Mouse (Mus musculus) erythroblast, embryonic 14.5 days (primary cell): ENCODE measurements around the gene Ntrk3.

Source experiments
- GATA1 ChIP-seq: IDR thresholded peaks from 2 replicates; pipeline ENCODE4 v1.6.1; 2012; ENCODE audit warnings: low read length, inconsistent platforms, mixed read lengths
- TAL1 ChIP-seq: IDR thresholded peaks from 3 replicates; pipeline ENCODE4 v1.6.1; 2012; ENCODE audit warnings: low read length, inconsistent platforms, mixed read lengths

DNA sequence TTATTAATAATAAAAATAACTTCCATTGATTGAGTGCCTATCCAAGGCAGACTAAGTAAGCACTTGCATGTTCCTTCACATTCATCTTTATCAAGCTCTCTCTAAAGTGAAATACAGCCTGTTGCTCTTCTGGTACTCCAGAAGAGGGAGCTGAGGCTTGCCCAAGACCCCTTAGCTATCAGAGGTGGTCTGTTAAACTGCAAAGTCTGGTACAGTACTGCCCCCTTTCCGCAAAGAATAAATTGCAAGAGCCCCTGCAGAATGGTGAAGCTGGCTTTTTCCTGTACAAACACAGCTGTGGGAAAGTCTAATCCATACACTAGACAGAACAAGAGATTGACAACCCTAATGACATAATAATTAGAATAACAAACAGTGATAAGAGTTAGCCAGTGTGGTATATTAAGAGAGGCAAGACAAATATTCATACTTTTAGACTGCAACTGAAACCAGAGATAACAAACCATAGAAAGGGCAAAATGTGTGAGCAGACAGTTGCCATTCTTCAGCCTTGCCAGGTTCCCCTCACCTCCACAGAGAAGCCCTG, 470.3 kb downstream of the Ntrk3 start:
- TF ChIP-seq TAL1 (no peak), GATA1 (no peak)
